Mouse (Mus musculus): ENCODE measurements at regions not wholly inside any gene's neighbourhood (a gene's known extent, or its start where the extent isn't known, plus 50 kb on each side); places are given as distances from the start of the nearest gene placed in this dataset.

DNA sequence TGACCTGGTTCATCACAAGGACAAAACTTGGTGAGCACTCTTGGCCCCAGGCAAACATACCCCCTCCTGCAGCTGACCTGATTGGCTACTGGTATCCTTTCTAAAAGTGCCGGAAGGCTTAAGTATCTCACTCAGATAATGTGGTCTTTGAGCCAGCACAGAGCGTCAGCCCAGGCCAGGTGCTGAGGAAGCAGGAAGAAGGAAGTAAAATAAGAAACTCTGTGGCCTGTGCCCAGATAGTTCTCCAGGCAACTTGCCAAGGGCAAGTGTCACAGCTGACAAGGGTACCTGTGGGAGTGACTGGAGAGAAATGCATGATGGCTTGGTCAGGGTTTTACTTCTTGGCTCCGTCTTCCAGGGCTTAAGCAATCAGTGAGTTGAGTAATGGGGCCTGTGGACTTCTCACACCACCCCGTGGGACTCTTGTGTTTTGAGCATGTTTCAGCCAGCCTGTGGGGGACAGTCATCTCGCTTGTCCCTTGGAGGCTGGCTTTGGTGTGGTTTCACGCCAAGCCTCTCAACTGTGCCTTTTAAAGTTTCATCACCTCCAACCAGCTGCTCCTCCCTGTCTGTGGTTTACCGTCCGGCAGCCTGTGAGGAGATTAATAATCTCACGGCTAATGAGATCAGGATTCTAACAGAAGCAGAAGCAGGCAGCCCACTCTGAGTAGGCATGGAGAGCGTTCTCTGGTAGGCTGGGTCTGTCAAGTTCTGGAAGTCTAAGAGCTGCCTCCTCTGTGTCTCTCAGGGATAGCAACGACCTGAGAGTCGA lies 356.8 kb downstream of the Agtpbp1 start:
- H3K9me3 ChIP-seq (ENCODE audit: control insufficient read depth, low read length) = no peaks in the 10 kb centered on the region
- no peak overlapping the region for H3K9ac ChIP-seq (ENCODE audit: low read length)
- WGBS = 79% methylated on average over 12 of the region's 12 CpGs
- H3K36me3 ChIP-seq (ENCODE audit: control insufficient read depth, insufficient read depth, low read length) = no peaks in the 10 kb centered on the region
- H3K4me2 ChIP-seq (ENCODE audit: low read depth, low read length, severe bottlenecking) = no peak overlapping the region
- DNase-seq (ENCODE audit: low spot score) = no peak
- H3K4me1 ChIP-seq (replicated peaks; ENCODE audit: control insufficient read depth, insufficient read depth, low read length) = no peaks in the 10 kb centered on the region
- no peaks in the 10 kb centered on the region for H3K27me3 ChIP-seq (ENCODE audit: control insufficient read depth, insufficient read depth, low read length)
- no peak for ATAC-seq (replicated peaks; ENCODE audit: low FRiP score)
- no peak overlapping the region for H3K4me3 ChIP-seq (ENCODE audit: low read depth, low read length)
- H3K27ac ChIP-seq (ENCODE audit: low read depth, low read length) = no peak overlapping the region

GRCm38 (mm10) chr13:59227523-59228058 lies 357.4 kb downstream of the Agtpbp1 start:
- H3K4me2 ChIP-seq (ENCODE audit: low read depth, low read length, severe bottlenecking) = no peak overlapping the region
- DNase-seq (ENCODE audit: low spot score) (no peak), ATAC-seq (replicated peaks; ENCODE audit: low FRiP score) (no peak)
- H3K36me3 ChIP-seq (ENCODE audit: control insufficient read depth, insufficient read depth, low read length) = no peaks in the 10 kb centered on the region
- no peak overlapping the region for H3K4me3 ChIP-seq (ENCODE audit: low read depth, low read length)
- 92% methylated on average over 13 of the region's 13 CpGs for WGBS
- no peaks in the 10 kb centered on the region for H3K27me3 ChIP-seq (ENCODE audit: control insufficient read depth, insufficient read depth, low read length)
- H3K27ac ChIP-seq (ENCODE audit: low read depth, low read length) = no peak overlapping the region
- no peak overlapping the region for H3K9ac ChIP-seq (ENCODE audit: low read length)
- no peaks in the 10 kb centered on the region for H3K9me3 ChIP-seq (ENCODE audit: control insufficient read depth, low read length)
- no peaks in the 10 kb centered on the region for H3K4me1 ChIP-seq (replicated peaks; ENCODE audit: control insufficient read depth, insufficient read depth, low read length)

DNA sequence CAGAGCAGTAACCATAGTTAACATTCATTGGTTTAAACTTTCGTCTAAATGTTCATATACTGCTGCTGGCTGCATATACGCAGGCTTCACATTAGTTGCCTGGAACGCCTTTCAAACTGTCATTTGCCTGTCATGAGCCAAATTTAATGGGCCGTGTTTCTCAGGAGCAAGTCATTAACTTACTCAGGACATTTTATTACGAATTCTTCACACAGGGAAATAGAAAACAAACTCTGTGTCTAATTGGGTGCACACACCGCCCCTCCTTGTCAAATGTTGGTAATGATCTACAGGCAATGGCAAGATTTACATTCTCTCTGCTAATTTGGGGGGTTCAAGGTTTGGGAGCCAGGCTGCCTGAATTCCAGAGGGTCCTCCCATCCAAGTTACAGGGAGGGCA lies 364.4 kb downstream of the Agtpbp1 start:
- H3K9me3 ChIP-seq (ENCODE audit: control insufficient read depth, low read length) = no peaks in the 10 kb centered on the region
- no peaks in the 10 kb centered on the region for H3K4me1 ChIP-seq (replicated peaks; ENCODE audit: control insufficient read depth, insufficient read depth, low read length)
- ATAC-seq (replicated peaks; ENCODE audit: low FRiP score) (no peak), DNase-seq (ENCODE audit: low spot score) (no peak)
- H3K27ac ChIP-seq (ENCODE audit: low read depth, low read length) = no peak overlapping the region
- H3K36me3 ChIP-seq (ENCODE audit: control insufficient read depth, insufficient read depth, low read length) = no peaks in the 10 kb centered on the region
- H3K27me3 ChIP-seq (ENCODE audit: control insufficient read depth, insufficient read depth, low read length) = no peaks in the 10 kb centered on the region
- no peak overlapping the region; the same call in 1 of the 2 replicates for H3K9ac ChIP-seq (ENCODE audit: low read length)
- no peak overlapping the region for H3K4me2 ChIP-seq (ENCODE audit: low read depth, low read length, severe bottlenecking)
- 65% methylated on average over 6 of the region's 6 CpGs for WGBS
- H3K4me3 ChIP-seq (ENCODE audit: low read depth, low read length) = no peak overlapping the region

DNA sequence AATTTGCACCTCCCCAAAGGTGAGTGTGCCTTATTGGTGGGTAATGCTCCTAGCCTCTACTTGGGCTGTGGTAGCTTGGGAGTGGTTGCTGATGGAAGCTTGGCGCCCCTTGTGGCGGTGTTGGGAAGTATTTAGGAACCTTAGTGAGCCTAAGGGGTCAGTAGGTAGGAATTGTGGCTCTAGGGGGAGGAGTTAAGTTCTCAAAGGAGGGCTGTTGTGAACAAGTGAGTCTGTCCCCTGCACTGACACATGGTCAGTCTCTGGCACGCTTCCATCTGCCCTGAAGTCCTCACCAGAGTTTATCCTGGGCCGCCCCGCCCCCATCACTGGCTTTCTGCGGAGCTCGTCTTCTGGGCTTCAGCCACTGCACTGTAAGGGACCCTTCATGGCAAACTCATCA lies 364.9 kb downstream of the Agtpbp1 start:
- ATAC-seq (replicated peaks; ENCODE audit: low FRiP score) (no peak), DNase-seq (ENCODE audit: low spot score) (peak; percentile 70)
- Histone ChIP-seq H3K9me3 (ENCODE audit: control insufficient read depth, low read length) (no peaks in the 10 kb centered on the region), H3K27ac (ENCODE audit: low read depth, low read length) (no peak overlapping the region), H3K4me3 (ENCODE audit: low read depth, low read length) (no peak overlapping the region), H3K9ac (ENCODE audit: low read length) (no peak overlapping the region; the same call in 1 of the 2 replicates), H3K27me3 (ENCODE audit: control insufficient read depth, insufficient read depth, low read length) (no peaks in the 10 kb centered on the region), H3K4me2 (ENCODE audit: low read depth, low read length, severe bottlenecking) (no peak overlapping the region), H3K4me1 (replicated peaks; ENCODE audit: control insufficient read depth, insufficient read depth, low read length) (no peaks in the 10 kb centered on the region), H3K36me3 (ENCODE audit: control insufficient read depth, insufficient read depth, low read length) (no peaks in the 10 kb centered on the region)
- WGBS = 22% methylated on average over 7 of the region's 7 CpGs

DNA sequence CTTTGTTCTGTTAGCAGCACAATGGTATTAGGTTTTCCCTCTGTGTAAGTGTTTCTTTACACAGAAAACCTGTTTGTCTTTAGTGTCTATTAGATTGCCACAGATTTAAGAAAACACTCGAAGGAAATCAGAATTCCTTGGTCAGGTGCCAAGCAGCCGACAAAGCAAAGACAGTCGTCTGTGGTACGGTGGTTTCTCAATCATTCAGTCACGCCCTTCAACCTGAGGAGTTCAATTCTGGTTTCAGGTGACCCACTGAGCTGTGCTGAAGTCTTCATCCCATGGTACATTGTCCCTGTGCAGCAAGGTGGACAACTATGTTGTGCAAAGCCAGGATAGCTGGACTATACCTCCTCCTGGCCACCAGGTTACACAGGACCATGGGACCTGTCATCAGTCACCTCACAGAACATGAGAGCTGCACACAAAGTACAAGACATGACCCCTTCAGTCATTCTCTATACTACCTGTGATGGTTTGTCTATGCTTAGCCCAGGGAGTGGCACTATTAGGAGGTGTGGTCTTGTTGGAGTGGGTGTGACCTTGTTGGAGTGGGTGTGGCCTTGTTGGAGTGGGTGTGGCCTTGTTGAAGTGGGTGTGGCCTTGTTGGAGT lies 368.2 kb downstream of the Agtpbp1 start:
- no peak overlapping the region for H3K27ac ChIP-seq (ENCODE audit: low read depth, low read length)

GRCm38 (mm10) chr13:59212296-59212701 lies 372.7 kb downstream of the Agtpbp1 start:
- no peak for DNase-seq (ENCODE audit: low spot score)

More for the DNA sequence above, 368.2 kb downstream of the Agtpbp1 start:
- ATAC-seq (replicated peaks; ENCODE audit: low FRiP score) (no peak), DNase-seq (ENCODE audit: low spot score) (no peak)
- no peaks in the 10 kb centered on the region for H3K4me1 ChIP-seq (replicated peaks; ENCODE audit: control insufficient read depth, insufficient read depth, low read length)
- no peaks in the 10 kb centered on the region for H3K36me3 ChIP-seq (ENCODE audit: control insufficient read depth, insufficient read depth, low read length)
- no peak overlapping the region for H3K4me3 ChIP-seq (ENCODE audit: low read depth, low read length)
- H3K27me3 ChIP-seq (ENCODE audit: control insufficient read depth, insufficient read depth, low read length) = no peaks in the 10 kb centered on the region
- H3K4me2 ChIP-seq (ENCODE audit: low read depth, low read length, severe bottlenecking) = no peak overlapping the region
- no peak overlapping the region for H3K9ac ChIP-seq (ENCODE audit: low read length)
- no peaks in the 10 kb centered on the region for H3K9me3 ChIP-seq (ENCODE audit: control insufficient read depth, low read length)
- 86% methylated on average over 5 of the region's 5 CpGs for WGBS

GRCm38 (mm10) chr13:59210828-59211227 lies 374.2 kb downstream of the Agtpbp1 start:
- no peak overlapping the region for H3K4me3 ChIP-seq (ENCODE audit: low read depth, low read length)
- ATAC-seq (replicated peaks; ENCODE audit: low FRiP score) (no peak), DNase-seq (ENCODE audit: low spot score) (no peak)
- no peaks in the 10 kb centered on the region for H3K9me3 ChIP-seq (ENCODE audit: control insufficient read depth, low read length)
- H3K4me1 ChIP-seq (replicated peaks; ENCODE audit: control insufficient read depth, insufficient read depth, low read length) = no peaks in the 10 kb centered on the region
- H3K27me3 ChIP-seq (ENCODE audit: control insufficient read depth, insufficient read depth, low read length) = no peaks in the 10 kb centered on the region
- no peak overlapping the region for H3K4me2 ChIP-seq (ENCODE audit: low read depth, low read length, severe bottlenecking)
- 68% methylated on average over 5 of the region's 5 CpGs for WGBS
- H3K27ac ChIP-seq (ENCODE audit: low read depth, low read length) = no peak overlapping the region
- no peak overlapping the region for H3K9ac ChIP-seq (ENCODE audit: low read length)
- no peaks in the 10 kb centered on the region for H3K36me3 ChIP-seq (ENCODE audit: control insufficient read depth, insufficient read depth, low read length)

More at GRCm38 (mm10) chr13:59212296-59212701, 372.7 kb downstream of the Agtpbp1 start:
- H3K36me3 ChIP-seq (ENCODE audit: control insufficient read depth, insufficient read depth, low read length) = no peaks in the 10 kb centered on the region
- no peak overlapping the region for H3K9ac ChIP-seq (ENCODE audit: low read length)
- H3K27me3 ChIP-seq (ENCODE audit: control insufficient read depth, insufficient read depth, low read length) = no peaks in the 10 kb centered on the region
- WGBS = 89% methylated on average over 15 of the region's 15 CpGs
- H3K9me3 ChIP-seq (ENCODE audit: control insufficient read depth, low read length) = no peaks in the 10 kb centered on the region
- no peak overlapping the region for H3K27ac ChIP-seq (ENCODE audit: low read depth, low read length)
- no peak for ATAC-seq (replicated peaks; ENCODE audit: low FRiP score)
- no peaks in the 10 kb centered on the region for H3K4me1 ChIP-seq (replicated peaks; ENCODE audit: control insufficient read depth, insufficient read depth, low read length)
- H3K4me3 ChIP-seq (ENCODE audit: low read depth, low read length) = no peak overlapping the region
- no peak overlapping the region for H3K4me2 ChIP-seq (ENCODE audit: low read depth, low read length, severe bottlenecking)

GRCm38 (mm10) chr13:59206186-59206585 lies 378.8 kb downstream of the Agtpbp1 start:
- no peaks in the 10 kb centered on the region for H3K36me3 ChIP-seq (ENCODE audit: control insufficient read depth, insufficient read depth, low read length)

More at GRCm38 (mm10) chr13:59206186-59206585, 378.8 kb downstream of the Agtpbp1 start:
- DNase-seq (ENCODE audit: low spot score) (no peak), ATAC-seq (replicated peaks; ENCODE audit: low FRiP score) (no peak)
- Histone ChIP-seq H3K27me3 (ENCODE audit: control insufficient read depth, insufficient read depth, low read length) (no peaks in the 10 kb centered on the region), H3K4me2 (ENCODE audit: low read depth, low read length, severe bottlenecking) (no peak overlapping the region), H3K27ac (ENCODE audit: low read depth, low read length) (no peak overlapping the region), H3K9me3 (ENCODE audit: control insufficient read depth, low read length) (no peaks in the 10 kb centered on the region), H3K9ac (ENCODE audit: low read length) (no peak overlapping the region), H3K4me1 (replicated peaks; ENCODE audit: control insufficient read depth, insufficient read depth, low read length) (no peaks in the 10 kb centered on the region), H3K4me3 (ENCODE audit: low read depth, low read length) (no peak overlapping the region)
- WGBS = 82% methylated on average over 3 of the region's 3 CpGs

All from forebrain, embryonic 11.5 days (tissue).